Mouse (Mus musculus) MEL (cell line): Measurements from ENCODE around the gene Ttc41. TPM values are rescaled to one million over a fixed set of nuclear protein-coding genes. Genes with fewer than 3 reads are reported as not detected.

ENCODE experiments used
- DNase-seq: peaks from one replicate; pipeline ENCODE4 v3.0.0; 2011; ENCODE audit warnings: low read depth, low spot score
- H3K27ac ChIP-seq: 2 replicates; pipeline ENCODE4 v1.5.1; 2012; ENCODE audit warnings: low read depth, mild to moderate bottlenecking, control low read depth, low read length, moderate library complexity; ENCODE audit not compliant: control insufficient read depth
- H3K27me3 ChIP-seq, 2 experiments: fragments of 150-350 bp in 1 of 2; sonication (generic) in 1 of 2; 2 replicates each; pipeline ENCODE4 v1.6.1; 2012; ENCODE audit warnings: low read length in 2 of 2, mild to moderate bottlenecking in 2 of 2, improper control_type of control experiment in 1 of 2, moderate library complexity in 1 of 2; ENCODE audit not compliant: insufficient read depth in 2 of 2, control insufficient read depth in 1 of 2
- H3K36me3 ChIP-seq, 2 experiments: 2 replicates each; pipeline ENCODE4 v1.6.1; 2012 to 2014; ENCODE audit warnings: low read length in 2 of 2, improper control_type of control experiment in 1 of 2, inconsistent platforms in 1 of 2, mild to moderate bottlenecking in 1 of 2; ENCODE audit not compliant: insufficient read depth in 2 of 2, control insufficient read depth in 1 of 2
- H3K4me1 ChIP-seq, 2 experiments: fragments of 150-350 bp in 1 of 2; sonication (generic) in 1 of 2; 2 replicates each; pipeline ENCODE4 v1.6.1; 2012; ENCODE audit warnings: low read length in 2 of 2, improper control_type of control experiment in 1 of 2, mild to moderate bottlenecking in 1 of 2; ENCODE audit not compliant: insufficient read depth in 2 of 2, control insufficient read depth in 1 of 2
- H3K4me3 ChIP-seq, 2 experiments: fragments of 150-350 bp in 1 of 2; sonication (generic) in 1 of 2; 2 replicates each; pipeline ENCODE4 v1.5.1; 2012; ENCODE audit warnings: low read depth in 2 of 2, low read length in 2 of 2, mild to moderate bottlenecking in 2 of 2, moderate library complexity in 2 of 2, control low read depth in 1 of 2, improper control_type of control experiment in 1 of 2; ENCODE audit not compliant: control insufficient read depth in 1 of 2, insufficient read depth in 1 of 2
- H3K79me2 ChIP-seq: 2 replicates; pipeline ENCODE4 v1.6.1; 2012; ENCODE audit warnings: mild to moderate bottlenecking, low read length, moderate library complexity; ENCODE audit not compliant: control insufficient read depth, poor library complexity, insufficient read depth
- H3K9ac ChIP-seq: 2 replicates; pipeline ENCODE4 v1.6.1; 2012; ENCODE audit warnings: low read depth, mild to moderate bottlenecking, control low read depth, low read length, moderate library complexity; ENCODE audit not compliant: control insufficient read depth, poor library complexity, severe bottlenecking
- H3K9me3 ChIP-seq: fragments of 150-350 bp; sonication (generic); replicated peaks from 2 replicates; pipeline ENCODE4 v1.6.1; 2012; ENCODE audit warnings: mild to moderate bottlenecking, low read length, improper control_type of control experiment, moderate library complexity; ENCODE audit not compliant: insufficient read depth
- BHLHE40 ChIP-seq: IDR thresholded peaks from 2 replicates; pipeline ENCODE4 v1.6.1; 2012; ENCODE audit warnings: low read depth, mild to moderate bottlenecking, inconsistent platforms, low read length, improper control_type of control experiment, borderline replicate concordance
- CHD1 ChIP-seq: IDR thresholded peaks from 2 replicates; pipeline ENCODE4 v1.6.1; 2012; ENCODE audit warnings: low read depth, mild to moderate bottlenecking, inconsistent platforms, low read length, improper control_type of control experiment
- CHD2 ChIP-seq: IDR thresholded peaks from 2 replicates; pipeline ENCODE4 v1.6.1; 2011; ENCODE audit warnings: low read length, improper control_type of control experiment
- E2F4 ChIP-seq: IDR thresholded peaks from 2 replicates; pipeline ENCODE4 v1.6.1; 2011; ENCODE audit warnings: low read depth, low read length, improper control_type of control experiment, borderline replicate concordance
- GABPA ChIP-seq: IDR thresholded peaks from 2 replicates; pipeline ENCODE4 v1.6.1; 2012; ENCODE audit warnings: low read depth, mild to moderate bottlenecking, inconsistent platforms, low read length, improper control_type of control experiment, moderate library complexity
- HCFC1 ChIP-seq: IDR thresholded peaks from 2 replicates; pipeline ENCODE4 v1.6.1; 2012; ENCODE audit warnings: low read depth, mild to moderate bottlenecking, inconsistent platforms, low read length, improper control_type of control experiment, moderate library complexity
- KAT2A ChIP-seq: conservative IDR thresholded peaks from 2 replicates; pipeline ENCODE4 v1.6.1; 2012; ENCODE audit warnings: low read depth, low read length, improper control_type of control experiment, inconsistent platforms
- MAFK ChIP-seq: IDR thresholded peaks from 2 replicates; pipeline ENCODE4 v1.6.1; 2011; ENCODE audit warnings: low read depth, mild to moderate bottlenecking, low read length, improper control_type of control experiment, borderline replicate concordance
- MAX ChIP-seq: IDR thresholded peaks from 2 replicates; pipeline ENCODE4 v1.6.1; 2011; ENCODE audit warnings: low read length, improper control_type of control experiment
- MYC ChIP-seq: IDR thresholded peaks from 2 replicates; pipeline ENCODE4 v1.6.1; 2011; ENCODE audit warnings: low read depth, mild to moderate bottlenecking, low read length, improper control_type of control experiment, moderate library complexity
- POLR2AphosphoS5 ChIP-seq: IDR thresholded peaks from 2 replicates; pipeline ENCODE4 v1.6.1; 2012; ENCODE audit warnings: low read depth, borderline replicate concordance, mild to moderate bottlenecking, inconsistent platforms, low read length, moderate library complexity, mixed read lengths
- TBP ChIP-seq: IDR thresholded peaks from 2 replicates; pipeline ENCODE4 v1.8.0; 2011; ENCODE audit warnings: low read depth, low read length, improper control_type of control experiment
- USF2 ChIP-seq, 2 experiments: IDR thresholded peaks; 2 replicates each; pipeline ENCODE4 v1.6.1; 2011 to 2012; ENCODE audit warnings: improper control_type of control experiment in 2 of 2, low read length in 2 of 2, borderline replicate concordance in 1 of 2, inconsistent platforms in 1 of 2, low read depth in 1 of 2, mild to moderate bottlenecking in 1 of 2; ENCODE audit not compliant: insufficient read depth in 1 of 2
- ZKSCAN1 ChIP-seq: IDR thresholded peaks from 2 replicates; pipeline ENCODE4 v1.6.1; 2012; ENCODE audit warnings: low read depth, mild to moderate bottlenecking, inconsistent platforms, low read length, improper control_type of control experiment, moderate library complexity
- polyA plus RNA-seq, 2 experiments: library from polyadenylated mRNA; stranded (reverse) in 1 of 2; unstranded in 1 of 2; fragments of >175 nt in 1 of 2; fragments of >200 nt in 1 of 2; gene quantifications; 2 replicates each; pipeline versions ENCODE4 v1.2.1 to v1.2.4; 2012; ENCODE audit warnings: low replicate concordance in 2 of 2, low read depth in 1 of 2; ENCODE audit not compliant: insufficient read length in 2 of 2, insufficient read depth in 1 of 2, missing spikeins in 1 of 2
- total RNA-seq: library from RNA; depleted of rRNA; stranded (reverse); fragments of 300-350 nt; gene quantifications from 2 replicates; pipeline ENCODE4 v1.2.3, GENCODE M21; 2012

The Ttc41 gene
- total and polyA plus RNA-seq, 3 experiments: 1.0 to 2.1 TPM; not detected in 1

- Histone ChIP-seq H3K27ac (no peak overlapping the region), H3K4me1 (peaks cover 6 to 9% of the 10 kb centered on the region in 2 experiments), H3K36me3 (peaks cover 0 to 14% of the 10 kb centered on the region in 2 experiments; a peak in 2 of 4 replicates), H3K79me2 (peaks cover 85% of the 10 kb centered on the region), H3K9me3 (no peaks in the 10 kb centered on the region), H3K27me3 (no peaks in the 10 kb centered on the region), H3K9ac (no peak overlapping the region), H3K4me3 (no peak overlapping the region)
- DNase-seq: no peak
- TF ChIP-seq E2F4 (no peak), HCFC1 (no peak), MAFK (no peak), USF2 (IDR thresholded peaks at IDR 0.05; ENCODE audit: borderline replicate concordance in 1 of 2, insufficient read depth in 1 of 2, low read depth in 1 of 2, low read length in 2 of 2) (no peak), CHD1 (no peak), MYC (no peak)
These were observed 78.6 kb downstream of the Ttc41 start for GRCm38 (mm10) chr10:86784126-86784675.

- Histone ChIP-seq H3K27me3 (no peaks in the 10 kb centered on the region), H3K4me1 (peaks cover 5 to 9% of the 10 kb centered on the region in 2 experiments), H3K79me2 (peaks cover 79% of the 10 kb centered on the region), H3K36me3 (peaks cover 0 to 14% of the 10 kb centered on the region in 2 experiments; a peak in 2 of 4 replicates), H3K9me3 (no peaks in the 10 kb centered on the region), H3K4me3 (no peak overlapping the region), H3K9ac (no peak overlapping the region), H3K27ac (no peak overlapping the region)
- no peak for TF ChIP-seq MAX
- no peak for TF ChIP-seq USF2 (IDR thresholded peaks at IDR 0.05; ENCODE audit: borderline replicate concordance in 1 of 2, insufficient read depth in 1 of 2, low read depth in 1 of 2, low read length in 2 of 2)
- TF ChIP-seq HCFC1: no peak
- TF ChIP-seq ZKSCAN1: no peak
- TF ChIP-seq BHLHE40: no peak
- TF ChIP-seq GABPA: no peak
- TF ChIP-seq POLR2AphosphoS5: no peak
- TF ChIP-seq TBP: no peak
- no peak for DNase-seq
These were observed 79.8 kb downstream of the Ttc41 start for GRCm38 (mm10) chr10:86785396-86785795.

- Histone ChIP-seq H3K4me1 (peaks cover 0 to 8% of the 10 kb centered on the region in 2 experiments; a peak in 2 of 4 replicates), H3K79me2 (peaks cover 73% of the 10 kb centered on the region)
These were observed 80.5 kb downstream of the Ttc41 start for GRCm38 (mm10) chr10:86786083-86786482.

More at GRCm38 (mm10) chr10:86786083-86786482, 80.5 kb downstream of the Ttc41 start:
- Histone ChIP-seq H3K9ac (no peak overlapping the region), H3K9me3 (no peaks in the 10 kb centered on the region), H3K36me3 (peaks cover 0 to 8% of the 10 kb centered on the region in 2 experiments; a peak in 2 of 4 replicates), H3K4me3 (no peak overlapping the region), H3K27ac (no peak overlapping the region), H3K27me3 (no peaks in the 10 kb centered on the region)
- no peak for DNase-seq
- TF ChIP-seq CHD2 (no peak), KAT2A (no peak)
